Mouse (Mus musculus) cortical plate, adult 2 months (tissue): ENCODE data around the gene Gm26657.

Source experiments
- CTCF ChIP-seq: fragments of 200-500 bp; IDR thresholded peaks from 2 replicates; pipeline ENCODE4 v1.5.1; 2011; ENCODE audit warnings: mild to moderate bottlenecking, control low read depth, low read length; ENCODE audit not compliant: insufficient read depth; ENCODE audit errors: extremely low read depth
- POLR2A ChIP-seq: fragments of 200-500 bp; IDR thresholded peaks from 2 replicates; pipeline ENCODE4 v1.6.1; 2011; ENCODE audit warnings: mild to moderate bottlenecking, low read length, control low read depth; ENCODE audit not compliant: insufficient read depth; ENCODE audit errors: extremely low read depth

DNA sequence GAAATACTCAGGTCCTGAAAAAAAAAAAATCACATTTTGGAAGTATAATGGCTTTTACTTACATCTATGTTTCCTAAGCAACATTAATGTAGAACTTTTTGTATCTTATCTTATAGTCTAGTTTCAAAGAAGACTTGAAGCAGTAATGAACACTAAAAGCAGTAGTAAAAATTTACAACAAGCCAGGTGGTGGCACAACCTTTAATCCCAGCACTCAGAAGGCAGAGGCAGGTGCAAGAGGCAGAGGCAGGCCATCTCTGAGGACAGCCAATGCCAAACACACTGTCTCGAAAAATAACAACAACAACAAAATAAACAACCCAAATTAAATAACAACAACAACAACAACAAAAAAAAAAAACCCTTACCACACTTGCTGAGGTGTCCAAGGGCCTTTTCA, 31.2 kb downstream of the Gm26657 start:
- TF ChIP-seq CTCF (no peak), POLR2A (no peak)
